1 mouse cellular context compared by ENCODE assay signal in the genomic region with DNA sequence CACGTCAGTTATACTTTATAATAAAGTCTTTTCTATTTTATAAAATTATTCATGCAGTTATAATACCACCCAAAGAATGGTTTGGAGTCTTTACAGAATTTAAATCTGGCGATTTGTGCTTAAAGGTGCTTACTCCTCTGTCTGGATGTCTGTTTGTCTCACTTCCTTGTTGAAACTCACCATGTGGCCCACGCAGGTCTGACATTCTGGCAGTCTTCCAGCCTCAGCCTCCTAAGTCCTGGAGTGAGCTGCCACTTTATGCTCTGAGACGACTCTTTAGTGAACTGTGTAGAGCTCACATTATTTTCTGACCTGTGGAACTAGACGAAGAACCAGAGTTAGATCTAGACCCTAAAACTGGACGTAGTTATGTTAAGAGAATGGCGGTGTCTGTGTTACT.
A peak's percentile ranks its signal among the peaks of the same experiment; 100 is the strongest.
TF ChIP-seq lines count a peak whose summit lies in the region.

No protein-coding gene starts in this region.

TF ChIP-seq in CH12.LX, 34 proteins besides CTCF, POLR2A, EP300 and RAD21:
- peak; percentile 52; the same call in 1 of the 2 replicates for TF ChIP-seq MYC (IDR thresholded peaks at IDR 0.05; ENCODE audit: low read depth, low read length)
- no peak for TF ChIP-seq UBTF (IDR thresholded peaks at IDR 0.05; ENCODE audit: low read depth, low read length)
